Mouse (Mus musculus) lung, embryonic 14.5 days (tissue): ENCODE measurements around the gene Tomm20. TPM values are rescaled to one million over a fixed set of nuclear protein-coding genes. Genes with fewer than 3 reads are reported as not detected.
A peak's percentile ranks its signal among the peaks of the same experiment; 100 is the strongest.

ENCODE experiments used
- ATAC-seq: fragments of 200-750 bp; cut with Nextera tagmentation; 2 replicates; pipeline ENCODE4 v1.8.0; 2017; ENCODE audit warnings: mild to moderate bottlenecking, moderate TSS enrichment, moderate library complexity; ENCODE audit not compliant: insufficient read depth
- DNase-seq: peaks from one replicate; pipeline ENCODE4 v3.0.0-alpha.2; 2015
- H3K27ac ChIP-seq: fragments of 300-500 bp; sonication (generic); 2 replicates; pipeline ENCODE4 v1.5.1; 2014; ENCODE audit warnings: low read depth, mild to moderate bottlenecking, moderate library complexity
- H3K27me3 ChIP-seq: fragments of 300-500 bp; sonication (generic); 2 replicates; pipeline ENCODE4 v1.6.1; 2014; ENCODE audit warnings: low read length, control low read depth; ENCODE audit not compliant: insufficient read depth
- H3K36me3 ChIP-seq: fragments of 300-500 bp; sonication (generic); 2 replicates; pipeline ENCODE4 v1.6.1; 2014; ENCODE audit warnings: control low read depth; ENCODE audit not compliant: insufficient read depth
- H3K4me1 ChIP-seq: fragments of 300-500 bp; sonication (generic); 2 replicates; pipeline ENCODE4 v1.6.1; 2014; ENCODE audit warnings: antibody characterized with exemption, control low read depth; ENCODE audit not compliant: insufficient read depth
- H3K4me2 ChIP-seq: fragments of 300-500 bp; sonication (generic); 2 replicates; pipeline ENCODE4 v1.6.1; 2014; ENCODE audit warnings: mild to moderate bottlenecking
- H3K4me3 ChIP-seq: fragments of 300-500 bp; sonication (generic); 2 replicates; pipeline ENCODE4 v1.5.1; 2014; ENCODE audit warnings: low read depth, low read length
- H3K9ac ChIP-seq: fragments of 300-500 bp; sonication (generic); 2 replicates; pipeline ENCODE4 v1.6.1; 2014
- H3K9me3 ChIP-seq: fragments of 300-500 bp; sonication (generic); 2 replicates; pipeline ENCODE4 v1.6.1; 2016; ENCODE audit warnings: low read depth, low read length, control low read depth
- CTCF ChIP-seq: IDR thresholded peaks from 2 replicates; pipeline ENCODE4 v1.5.1; 2016; ENCODE audit warnings: antibody characterized with exemption, low read depth
- WGBS: fragments of 180-500 bp; shearing (Covaris S2); extraction: QIAGEN DNeasy Blood & Tissue Kit; methylation state at CpG from one replicate; pipeline ENCODE4 v1.1.7; 2014; 5-methylcytosine and 5-hydroxymethylcytosine counted together
- polyA plus RNA-seq: library from polyadenylated mRNA; unstranded; fragments of >200 nt; fragmentation: Nextera tagmentation; extraction: Ambion mirVana; gene quantifications from 2 replicates; pipeline ENCODE4 v1.2.1, GENCODE M21; 2014

Tomm20 gene
- polyA plus RNA-seq, 1 experiment from 2014 or later = 218 TPM

- H3K4me1 ChIP-seq = no peaks in the 10 kb centered on the region
- peaks cover 17% of the 10 kb centered on the region for H3K36me3 ChIP-seq
- 70% methylated on average over 2 of the region's 2 CpGs for WGBS
- TF ChIP-seq CTCF = no peak
- H3K27me3 ChIP-seq = no peaks in the 10 kb centered on the region
- H3K4me2 ChIP-seq = no peak overlapping the region
- no peak overlapping the region for H3K4me3 ChIP-seq
- DNase-seq (no peak), ATAC-seq (no peak)
- no peaks in the 10 kb centered on the region for H3K9me3 ChIP-seq
- no peak overlapping the region for H3K9ac ChIP-seq
- H3K27ac ChIP-seq = no peak overlapping the region
Observed at GRCm38 (mm10) chr8:126972649-126973048, 27.0 kb upstream of the Tomm20 start.

GRCm38 (mm10) chr8:126972102-126972501, 26.5 kb upstream of the Tomm20 start:
- no peak for DNase-seq
- no peak overlapping the region for H3K4me2 ChIP-seq
- no peak overlapping the region for H3K4me3 ChIP-seq
- WGBS = 85% methylated on average over 2 of the region's 2 CpGs
- H3K9ac ChIP-seq = no peak overlapping the region
- ATAC-seq = no peak
- H3K4me1 ChIP-seq = no peaks in the 10 kb centered on the region
- peaks cover 19% of the 10 kb centered on the region for H3K36me3 ChIP-seq
- H3K27ac ChIP-seq = no peak overlapping the region
- H3K27me3 ChIP-seq = no peaks in the 10 kb centered on the region
- H3K9me3 ChIP-seq = no peaks in the 10 kb centered on the region
- TF ChIP-seq CTCF = no peak

GRCm38 (mm10) chr8:126971314-126971664, 25.6 kb upstream of the Tomm20 start:
- H3K27me3 ChIP-seq = no peaks in the 10 kb centered on the region
- no peak for TF ChIP-seq CTCF
- ATAC-seq (peak; percentile 43), DNase-seq (no peak)
- peak overlapping the region; percentile 85 for H3K9ac ChIP-seq
- peak overlapping the region; percentile 76 for H3K27ac ChIP-seq
- H3K36me3 ChIP-seq = peaks cover 21% of the 10 kb centered on the region
- H3K9me3 ChIP-seq = no peaks in the 10 kb centered on the region
- peak overlapping the region; percentile 90 for H3K4me2 ChIP-seq
- H3K4me3 ChIP-seq = peak overlapping the region; percentile 98
- 7% methylated on average over 13 of the region's 13 CpGs for WGBS
- H3K4me1 ChIP-seq = no peaks in the 10 kb centered on the region

- Histone ChIP-seq H3K36me3 (peaks cover 26% of the 10 kb centered on the region), H3K4me1 (no peaks in the 10 kb centered on the region), H3K9ac (peak within 1 kb of the TSS; percentile 85), H3K4me2 (peak within 1 kb of the TSS; percentile 90), H3K27me3 (no peaks in the 10 kb centered on the region), H3K27ac (peak within 1 kb of the TSS; percentile 76), H3K4me3 (peak within 1 kb of the TSS; percentile 98), H3K9me3 (no peaks in the 10 kb centered on the region)
- WGBS = under 1% methylated on average over 50 of the region's 50 CpGs
- TF ChIP-seq CTCF = no peak
- ATAC-seq = peak; percentile 98
- DNase-seq = peak; percentile 98
Observed at GRCm38 (mm10) chr8:126970579-126971313, 25.1 kb upstream of the Tomm20 start, which contains the start of gene Rbm34. TSS of gene Rbm34 (minus strand) at chr8:126971071.

- ATAC-seq = no peak
- WGBS = 80% methylated on average over 1 of the region's 1 CpGs
- peaks cover 35% of the 10 kb centered on the region for H3K36me3 ChIP-seq
- DNase-seq = no peak
- no peak overlapping the region for H3K4me3 ChIP-seq
- no peaks in the 10 kb centered on the region for H3K4me1 ChIP-seq
- TF ChIP-seq CTCF = no peak
- no peak overlapping the region for H3K9ac ChIP-seq
- H3K27ac ChIP-seq = no peak overlapping the region
- no peak overlapping the region for H3K4me2 ChIP-seq
- no peaks in the 10 kb centered on the region for H3K9me3 ChIP-seq
- no peaks in the 10 kb centered on the region for H3K27me3 ChIP-seq
Observed at GRCm38 (mm10) chr8:126969546-126969945, 23.9 kb upstream of the Tomm20 start.

- ATAC-seq (no peak), DNase-seq (no peak)
- no peak overlapping the region for H3K4me2 ChIP-seq
- peaks cover 50% of the 10 kb centered on the region for H3K36me3 ChIP-seq
- 90% methylated on average over 6 of the region's 6 CpGs for WGBS
- no peak overlapping the region for H3K9ac ChIP-seq
- no peaks in the 10 kb centered on the region for H3K27me3 ChIP-seq
- no peaks in the 10 kb centered on the region for H3K9me3 ChIP-seq
- H3K4me1 ChIP-seq = no peaks in the 10 kb centered on the region
- H3K4me3 ChIP-seq = no peak overlapping the region
- H3K27ac ChIP-seq = no peak overlapping the region
- no peak for TF ChIP-seq CTCF
Observed at GRCm38 (mm10) chr8:126968107-126968506, 22.5 kb upstream of the Tomm20 start.

- Histone ChIP-seq H3K4me1 (no peaks in the 10 kb centered on the region), H3K4me3 (no peak overlapping the region), H3K36me3 (peaks cover 65% of the 10 kb centered on the region), H3K9me3 (no peaks in the 10 kb centered on the region), H3K27ac (no peak overlapping the region), H3K9ac (no peak overlapping the region), H3K4me2 (no peak overlapping the region), H3K27me3 (no peaks in the 10 kb centered on the region)
- ATAC-seq (no peak), DNase-seq (no peak)
- no peak for TF ChIP-seq CTCF
- 86% methylated on average over 6 of the region's 6 CpGs for WGBS
Observed at GRCm38 (mm10) chr8:126965246-126965645, 19.6 kb upstream of the Tomm20 start.
